Mouse (Mus musculus) forebrain, embryonic 14.5 days (tissue): ENCODE results near the gene Apc2. TPM values are rescaled to one million over a fixed set of nuclear protein-coding genes. Genes with fewer than 3 reads are reported as not detected.

Experiments used
- ATAC-seq: fragments of 200-750 bp; cut with Nextera tagmentation; 2 replicates; pipeline ENCODE4 v1.8.0; 2017; ENCODE audit warnings: mild to moderate bottlenecking, moderate library complexity
- DNase-seq: peaks from one replicate; pipeline ENCODE4 v3.0.0-alpha.2; 2015; ENCODE audit warnings: low spot score
- H3K27ac ChIP-seq: fragments of 300-500 bp; sonication (generic); 2 replicates; pipeline ENCODE4 v1.5.1; 2014; ENCODE audit warnings: low read depth, mild to moderate bottlenecking, control low read depth, low read length, moderate library complexity
- H3K27me3 ChIP-seq: fragments of 300-500 bp; sonication (generic); replicated peaks from 2 replicates; pipeline ENCODE4 v1.6.1; 2014; ENCODE audit warnings: low read length, control low read depth, mixed read lengths; ENCODE audit not compliant: control insufficient read depth, insufficient read depth
- H3K36me3 ChIP-seq: fragments of 300-500 bp; sonication (generic); 2 replicates; pipeline ENCODE4 v1.6.1; 2014; ENCODE audit warnings: low read length, control low read depth; ENCODE audit not compliant: control insufficient read depth, insufficient read depth
- H3K4me1 ChIP-seq: fragments of 300-500 bp; sonication (generic); 2 replicates; pipeline ENCODE4 v1.6.1; 2014; ENCODE audit warnings: antibody characterized with exemption, low read length, control low read depth; ENCODE audit not compliant: control insufficient read depth, insufficient read depth
- H3K4me2 ChIP-seq: fragments of 300-500 bp; sonication (generic); 2 replicates; pipeline ENCODE4 v1.6.1; 2014; ENCODE audit warnings: mild to moderate bottlenecking, control low read depth, low read length
- H3K4me3 ChIP-seq: fragments of 300-500 bp; sonication (generic); 2 replicates; pipeline ENCODE4 v1.5.1; 2014; ENCODE audit warnings: low read depth, low read length, control low read depth
- H3K9ac ChIP-seq: fragments of 300-500 bp; sonication (generic); 2 replicates; pipeline ENCODE4 v1.6.1; 2014; ENCODE audit warnings: mild to moderate bottlenecking, low read length, control low read depth, moderate library complexity
- H3K9me3 ChIP-seq: fragments of 300-500 bp; sonication (generic); replicated peaks from 2 replicates; pipeline ENCODE4 v1.6.1; 2016; ENCODE audit warnings: low read length, control low read depth, mixed read lengths; ENCODE audit not compliant: control insufficient read depth
- WGBS: fragments of 180-500 bp; shearing (Covaris S2); extraction: QIAGEN DNeasy Blood & Tissue Kit; methylation state at CpG from one replicate; pipeline ENCODE4 v1.1.7; 2014; 5-methylcytosine and 5-hydroxymethylcytosine counted together
- polyA plus RNA-seq: library from polyadenylated mRNA; unstranded; fragments of >200 nt; fragmentation: Nextera tagmentation; extraction: Ambion mirVana; gene quantifications from 2 replicates; pipeline ENCODE4 v1.2.1, GENCODE M21; 2014

Apc2 gene
- polyA plus RNA-seq, 1 experiment from 2014 or later = 154 TPM

GRCm38 (mm10) chr10:80253551-80253950, 42.2 kb upstream of the Apc2 start:
- Histone ChIP-seq H3K4me1 (peaks cover 6% of the 10 kb centered on the region), H3K9me3 (no peaks in the 10 kb centered on the region), H3K9ac (no peak overlapping the region), H3K4me2 (no peak overlapping the region), H3K27ac (no peak overlapping the region), H3K27me3 (no peaks in the 10 kb centered on the region), H3K36me3 (peaks cover 59% of the 10 kb centered on the region), H3K4me3 (no peak overlapping the region)
- 86% methylated on average over 6 of the region's 6 CpGs for WGBS
- no peak for ATAC-seq
- DNase-seq = no peak

GRCm38 (mm10) chr10:80254331-80255297, 41.2 kb upstream of the Apc2 start:
- no peaks in the 10 kb centered on the region for H3K9me3 ChIP-seq
- H3K27ac ChIP-seq = no peak overlapping the region
- WGBS = 94% methylated on average over 26 of the region's 26 CpGs
- H3K4me2 ChIP-seq = no peak overlapping the region
- no peak overlapping the region for H3K4me3 ChIP-seq
- no peak overlapping the region for H3K9ac ChIP-seq
- peaks cover 66% of the 10 kb centered on the region for H3K36me3 ChIP-seq
- H3K27me3 ChIP-seq = no peaks in the 10 kb centered on the region
- DNase-seq (no peak), ATAC-seq (no peak)
- H3K4me1 ChIP-seq = peaks cover 8% of the 10 kb centered on the region

GRCm38 (mm10) chr10:80255881-80256535, 39.8 kb upstream of the Apc2 start:
- H3K4me3 ChIP-seq = no peak overlapping the region
- no peaks in the 10 kb centered on the region for H3K9me3 ChIP-seq
- DNase-seq (no peak), ATAC-seq (no peak)
- no peak overlapping the region for H3K9ac ChIP-seq
- 86% methylated on average over 5 of the region's 5 CpGs for WGBS
- no peak overlapping the region for H3K4me2 ChIP-seq
- no peak overlapping the region for H3K27ac ChIP-seq
- peaks cover 66% of the 10 kb centered on the region for H3K36me3 ChIP-seq
- peaks cover 14% of the 10 kb centered on the region for H3K4me1 ChIP-seq
- no peaks in the 10 kb centered on the region for H3K27me3 ChIP-seq

GRCm38 (mm10) chr10:80257936-80258335, 37.8 kb upstream of the Apc2 start:
- Histone ChIP-seq H3K9ac (no peak overlapping the region), H3K27me3 (no peaks in the 10 kb centered on the region), H3K9me3 (no peaks in the 10 kb centered on the region), H3K4me1 (peaks cover 22% of the 10 kb centered on the region), H3K36me3 (peaks cover 61% of the 10 kb centered on the region), H3K4me3 (no peak overlapping the region), H3K27ac (no peak overlapping the region), H3K4me2 (no peak overlapping the region)
- DNase-seq (no peak), ATAC-seq (no peak)
- WGBS = 80% methylated on average over 2 of the region's 2 CpGs

GRCm38 (mm10) chr10:80258752-80259462, 36.9 kb upstream of the Apc2 start:
- Histone ChIP-seq H3K9ac (no peak overlapping the region), H3K9me3 (no peaks in the 10 kb centered on the region), H3K4me2 (no peak overlapping the region), H3K27me3 (no peaks in the 10 kb centered on the region), H3K4me1 (peaks cover 22% of the 10 kb centered on the region), H3K27ac (no peak overlapping the region), H3K36me3 (peaks cover 52% of the 10 kb centered on the region), H3K4me3 (no peak overlapping the region)
- no peak for ATAC-seq
- no peak for DNase-seq
- 90% methylated on average over 14 of the region's 14 CpGs for WGBS

- H3K9me3 ChIP-seq = no peaks in the 10 kb centered on the region
Measured at GRCm38 (mm10) chr10:80259463-80259805, 36.3 kb upstream of the Apc2 start.

GRCm38 (mm10) chr10:80259861-80260641, 35.7 kb upstream of the Apc2 start:
- H3K4me1 ChIP-seq = peaks cover 22% of the 10 kb centered on the region
- H3K4me2 ChIP-seq = peak overlapping the region; percentile 76
- peak overlapping the region; percentile 36 for H3K4me3 ChIP-seq
- H3K9ac ChIP-seq = peak overlapping the region; percentile 68
- H3K36me3 ChIP-seq = peaks cover 41% of the 10 kb centered on the region
- 7% methylated on average over 19 of the region's 19 CpGs for WGBS
- no peaks in the 10 kb centered on the region for H3K9me3 ChIP-seq
- no peaks in the 10 kb centered on the region for H3K27me3 ChIP-seq
- H3K27ac ChIP-seq = peak overlapping the region; percentile 87
- DNase-seq = peak; percentile 55
- no peak for ATAC-seq

More at GRCm38 (mm10) chr10:80259463-80259805, 36.3 kb upstream of the Apc2 start:
- no peak for DNase-seq
- Histone ChIP-seq H3K4me1 (peaks cover 22% of the 10 kb centered on the region), H3K9ac (0 out of 2 replicates have a peak overlapping the region, but pooled peaks have one; percentile 68), H3K27me3 (no peaks in the 10 kb centered on the region), H3K36me3 (peaks cover 47% of the 10 kb centered on the region), H3K4me3 (no peak overlapping the region), H3K4me2 (peak overlapping the region; percentile 76), H3K27ac (no peak overlapping the region)
- no peak for ATAC-seq
- 82% methylated on average over 6 of the region's 6 CpGs for WGBS
